Mouse (Mus musculus) intestine, embryonic 16.5 days (tissue): ENCODE data around the gene Itgb7. TPM values are rescaled to one million over a fixed set of nuclear protein-coding genes. Genes with fewer than 3 reads are reported as not detected.

ENCODE experiments used
- ATAC-seq: fragments of 200-750 bp; cut with Nextera tagmentation; 2 replicates; pipeline ENCODE4 v1.8.0; 2017; ENCODE audit warnings: moderate TSS enrichment, moderate library complexity
- H3K27ac ChIP-seq: fragments of 300-500 bp; sonication (generic); 2 replicates; pipeline ENCODE4 v1.5.1; 2014; ENCODE audit warnings: mild to moderate bottlenecking, low read length
- H3K27me3 ChIP-seq: fragments of 300-500 bp; sonication (generic); replicated peaks from 2 replicates; pipeline ENCODE4 v1.6.1; 2014; ENCODE audit warnings: low read length, control low read depth, mixed read lengths; ENCODE audit not compliant: control insufficient read depth, insufficient read depth
- H3K36me3 ChIP-seq: fragments of 300-500 bp; sonication (generic); 2 replicates; pipeline ENCODE4 v1.6.1; 2014; ENCODE audit warnings: low read length, control low read depth; ENCODE audit not compliant: control insufficient read depth, insufficient read depth
- H3K4me1 ChIP-seq: fragments of 300-500 bp; sonication (generic); 2 replicates; pipeline ENCODE4 v1.6.1; 2014; ENCODE audit warnings: low read length, control low read depth, mixed read lengths; ENCODE audit not compliant: control insufficient read depth, insufficient read depth
- H3K4me2 ChIP-seq: fragments of 300-500 bp; sonication (generic); 2 replicates; pipeline ENCODE4 v1.6.1; 2014; ENCODE audit warnings: low read depth, low read length, control low read depth
- H3K4me3 ChIP-seq: fragments of 300-500 bp; sonication (generic); 2 replicates; pipeline ENCODE4 v1.5.1; 2014; ENCODE audit warnings: mild to moderate bottlenecking, low read length
- H3K9ac ChIP-seq: fragments of 300-500 bp; sonication (generic); 2 replicates; pipeline ENCODE4 v1.6.1; 2014; ENCODE audit warnings: low read depth, low read length
- H3K9me3 ChIP-seq: fragments of 300-500 bp; sonication (generic); 2 replicates; pipeline ENCODE4 v1.6.1; 2016; ENCODE audit warnings: low read length, control low read depth; ENCODE audit not compliant: control insufficient read depth
- WGBS: fragments of 180-500 bp; shearing (Covaris S2); extraction: QIAGEN DNeasy Blood & Tissue Kit; methylation state at CpG from one replicate; pipeline ENCODE4 v1.1.7; 2014; 5-methylcytosine and 5-hydroxymethylcytosine counted together
- polyA plus RNA-seq: library from polyadenylated mRNA; unstranded; fragments of >200 nt; fragmentation: Nextera tagmentation; extraction: Ambion mirVana; gene quantifications from 2 replicates; pipeline ENCODE4 v1.2.1, GENCODE M21; 2015

The Itgb7 gene
- polyA plus RNA-seq = 9.5 and 10.3 TPM in 2 replicates

- H3K4me1 ChIP-seq = peaks cover 21% of the 10 kb centered on the region
- H3K36me3 ChIP-seq = no peaks in the 10 kb centered on the region
- no peaks in the 10 kb centered on the region for H3K9me3 ChIP-seq
- peak; percentile 24 for ATAC-seq
- no peak within 1 kb of the TSS for H3K9ac ChIP-seq
- H3K4me3 ChIP-seq = no peak within 1 kb of the TSS
- H3K27ac ChIP-seq = no peak within 1 kb of the TSS
- peak within 1 kb of the TSS; percentile 15 for H3K4me2 ChIP-seq
- 44% methylated on average over 6 of the region's 6 CpGs for WGBS
- no peaks in the 10 kb centered on the region for H3K27me3 ChIP-seq
Measured at GRCm38 (mm10) chr15:102231748-102232147, at the start of gene Itgb7. TSS of gene Itgb7 (minus strand) at chr15:102231944.

- Histone ChIP-seq H3K4me1 (peaks cover 14% of the 10 kb centered on the region), H3K27ac (no peak overlapping the region)
- 94% methylated on average over 19 of the region's 19 CpGs for WGBS
Measured at GRCm38 (mm10) chr15:102280623-102281022, 48.9 kb upstream of the Itgb7 start.

GRCm38 (mm10) chr15:102279783-102280520 is 48.2 kb upstream of the Itgb7 start:
- no peaks in the 10 kb centered on the region for H3K9me3 ChIP-seq
- WGBS = 24% methylated on average over 13 of the region's 13 CpGs
- peak overlapping the region; percentile 88 for H3K4me3 ChIP-seq
- H3K9ac ChIP-seq = peak overlapping the region; percentile 92
- H3K4me2 ChIP-seq = peak overlapping the region; percentile 70
- ATAC-seq = peak; percentile 41
- H3K27ac ChIP-seq = peak overlapping the region; percentile 94
- H3K4me1 ChIP-seq = peaks cover 14% of the 10 kb centered on the region
- H3K36me3 ChIP-seq = peaks cover 11% of the 10 kb centered on the region
- no peaks in the 10 kb centered on the region for H3K27me3 ChIP-seq

More at GRCm38 (mm10) chr15:102280623-102281022, 48.9 kb upstream of the Itgb7 start:
- peaks cover 11% of the 10 kb centered on the region for H3K36me3 ChIP-seq
- no peaks in the 10 kb centered on the region for H3K27me3 ChIP-seq
- peak overlapping the region; percentile 70; the same call in 1 of the 2 replicates for H3K4me2 ChIP-seq
- H3K4me3 ChIP-seq = peak overlapping the region; percentile 88
- no peak for ATAC-seq
- no peak overlapping the region for H3K9ac ChIP-seq
- H3K9me3 ChIP-seq = no peaks in the 10 kb centered on the region

- no peaks in the 10 kb centered on the region for H3K27me3 ChIP-seq
- H3K36me3 ChIP-seq = peaks cover 11% of the 10 kb centered on the region
- no peaks in the 10 kb centered on the region for H3K9me3 ChIP-seq
- H3K4me2 ChIP-seq = peak within 1 kb of the TSS; percentile 70
- WGBS = under 1% methylated on average over 65 of the region's 65 CpGs
- ATAC-seq = peak; percentile 95
- H3K4me3 ChIP-seq = peak within 1 kb of the TSS; percentile 88
- peak within 1 kb of the TSS; percentile 94 for H3K27ac ChIP-seq
- H3K4me1 ChIP-seq = peaks cover 14% of the 10 kb centered on the region
- peak within 1 kb of the TSS; percentile 92 for H3K9ac ChIP-seq
Measured at GRCm38 (mm10) chr15:102279092-102279782, 47.5 kb upstream of the Itgb7 start, which contains the start of gene Mfsd5. TSS of gene Mfsd5 (plus strand) at chr15:102279454.

- Histone ChIP-seq H3K4me3 (peak overlapping the region; percentile 88), H3K36me3 (peaks cover 11% of the 10 kb centered on the region), H3K9me3 (no peaks in the 10 kb centered on the region), H3K27me3 (no peaks in the 10 kb centered on the region), H3K4me2 (peak overlapping the region; percentile 70), H3K4me1 (peaks cover 14% of the 10 kb centered on the region), H3K9ac (peak overlapping the region; percentile 92), H3K27ac (peak overlapping the region; percentile 94)
- WGBS = 30% methylated on average over 7 of the region's 7 CpGs
- ATAC-seq = 0 out of 2 replicates have a peak, but pooled peaks have one; percentile 3
Measured at GRCm38 (mm10) chr15:102278726-102279091, 47.0 kb upstream of the Itgb7 start.

GRCm38 (mm10) chr15:102273982-102274716 is 42.4 kb upstream of the Itgb7 start:
- H3K27ac ChIP-seq = no peak overlapping the region
- no peak for ATAC-seq
- no peak overlapping the region for H3K9ac ChIP-seq
- H3K4me2 ChIP-seq = no peak overlapping the region
- H3K36me3 ChIP-seq = no peaks in the 10 kb centered on the region
- no peaks in the 10 kb centered on the region for H3K9me3 ChIP-seq
- H3K4me1 ChIP-seq = peaks cover 9% of the 10 kb centered on the region
- WGBS = 76% methylated on average over 6 of the region's 6 CpGs
- H3K4me3 ChIP-seq = no peak overlapping the region
- H3K27me3 ChIP-seq = peaks cover 5% of the 10 kb centered on the region; the same call in 1 of the 2 replicates

GRCm38 (mm10) chr15:102271441-102271840 is 39.7 kb upstream of the Itgb7 start:
- H3K9ac ChIP-seq = no peak overlapping the region
- no peak overlapping the region for H3K4me3 ChIP-seq
- H3K27ac ChIP-seq = no peak overlapping the region
- no peak for ATAC-seq
- WGBS = 41% methylated on average over 3 of the region's 3 CpGs
- no peaks in the 10 kb centered on the region for H3K36me3 ChIP-seq
- peaks cover 5% of the 10 kb centered on the region; the same call in 1 of the 2 replicates for H3K4me1 ChIP-seq
- H3K27me3 ChIP-seq = peaks cover 5% of the 10 kb centered on the region; the same call in 1 of the 2 replicates
- H3K9me3 ChIP-seq = no peaks in the 10 kb centered on the region
- no peak overlapping the region for H3K4me2 ChIP-seq

- 19% methylated on average over 21 of the region's 21 CpGs for WGBS
- no peak for ATAC-seq
- no peaks in the 10 kb centered on the region for H3K36me3 ChIP-seq
- H3K9me3 ChIP-seq = no peaks in the 10 kb centered on the region
- peak within 1 kb of the TSS; percentile 22; the same call in 1 of the 2 replicates for H3K4me3 ChIP-seq
- H3K4me2 ChIP-seq = peak within 1 kb of the TSS; percentile 25; the same call in 1 of the 2 replicates
- peaks cover 5% of the 10 kb centered on the region; the same call in 1 of the 2 replicates for H3K4me1 ChIP-seq
- H3K9ac ChIP-seq = peak within 1 kb of the TSS; percentile 37; the same call in 1 of the 2 replicates
- H3K27ac ChIP-seq = no peak within 1 kb of the TSS
- H3K27me3 ChIP-seq = peaks cover 5% of the 10 kb centered on the region; the same call in 1 of the 2 replicates
Measured at GRCm38 (mm10) chr15:102270274-102270960, 38.7 kb upstream of the Itgb7 start, which contains the start of gene Gm9918. TSS of gene Gm9918 (plus strand) at chr15:102270563.
